Mouse (Mus musculus) layer of hippocampus, adult 6 months (tissue): Measurements from ENCODE around the gene Slc26a9. TPM values are rescaled to one million over a fixed set of nuclear protein-coding genes. Genes with fewer than 3 reads are reported as not detected.

ENCODE experiments used
- long read RNA-seq, 2 experiments: library from polyadenylated mRNA; unstranded; transcript quantifications; one replicate each; pipeline ENCODE4 v2.0.0; 2019 to 2020
- polyA plus RNA-seq: library from polyadenylated mRNA; unstranded; fragments of <200 nt; fragmentation: Nextera tagmentation; gene quantifications from 2 replicates; pipeline ENCODE4 v1.2.3, GENCODE M21; 2021

Slc26a9 gene
- 0.03 and 0.05 TPM in 2 replicates for polyA plus RNA-seq
- long read RNA-seq, experiment 1, result 0 reads
- long read RNA-seq, experiment 2, result 0 reads

DNA sequence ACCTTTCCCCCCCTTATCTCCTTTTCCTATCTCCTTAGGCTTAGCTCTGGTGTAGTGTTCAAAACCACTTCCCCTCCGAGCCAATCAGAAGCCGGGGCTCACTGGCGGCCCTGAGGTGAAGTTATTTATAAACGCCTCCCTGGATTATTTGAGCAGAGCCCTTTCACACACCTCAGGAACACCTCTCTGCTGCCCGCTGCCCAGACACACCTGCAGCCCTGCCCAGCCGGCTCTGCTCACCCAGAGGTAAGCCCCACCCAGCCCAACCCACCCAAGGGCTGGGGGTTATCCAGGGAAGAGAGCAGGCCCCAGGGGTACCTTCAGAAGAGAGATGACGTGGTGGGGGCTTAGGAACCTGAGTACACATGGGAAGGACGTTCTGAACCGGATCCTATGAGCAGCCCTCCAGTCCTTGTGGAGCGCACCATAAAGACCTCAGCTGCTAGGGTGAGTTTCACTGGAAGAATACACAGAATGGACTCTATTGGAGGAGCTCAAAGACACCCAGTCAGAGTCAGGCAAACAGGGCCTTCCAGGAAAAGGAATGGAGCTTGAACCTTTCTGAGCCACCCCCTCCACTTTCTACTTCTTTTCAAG, at the start of gene Slc26a9:
TSS of gene Slc26a9 (plus strand) at position 155 of the 597 bp plus-strand sequence.

DNA sequence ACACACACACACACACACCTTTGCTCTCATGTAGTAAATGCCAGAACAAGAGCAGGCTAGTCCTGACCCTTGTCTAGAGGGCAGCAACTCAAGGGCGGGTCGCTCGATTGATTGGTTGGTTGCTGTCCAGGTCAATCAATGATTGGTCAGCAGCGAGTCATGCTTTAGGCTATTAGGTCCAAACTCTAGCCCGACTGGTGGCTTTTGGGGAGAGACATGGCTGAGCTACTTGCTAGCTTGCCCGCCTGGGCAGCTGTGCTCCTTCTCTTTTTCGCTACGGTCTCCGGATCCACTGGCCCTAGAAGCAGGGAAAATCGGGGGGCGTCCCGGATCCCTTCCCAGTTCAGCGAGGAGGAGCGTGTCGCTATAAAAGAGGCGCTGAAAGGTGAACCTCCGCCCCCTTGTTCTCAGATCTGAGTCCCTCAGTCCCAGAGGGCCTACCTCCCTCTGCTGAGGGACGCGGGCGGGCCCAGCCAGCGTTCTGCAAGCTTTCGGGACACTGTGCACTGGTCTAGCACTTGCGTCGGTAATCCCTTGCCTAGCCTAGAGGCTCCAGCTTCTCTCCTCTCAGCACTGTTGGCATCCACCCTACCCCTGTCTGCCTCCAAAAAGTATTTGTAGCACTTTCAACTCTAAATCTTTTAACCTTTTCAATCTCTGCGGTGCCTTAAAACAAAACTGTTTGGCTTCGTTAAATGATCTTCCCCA, 53.5 kb downstream of the Slc26a9 start, which contains the start of gene Pm20d1:
TSS of gene Pm20d1 (plus strand) at position 180 of the 708 bp plus-strand sequence.

Other genes with a start within 250 kb of the Slc26a9 start
- 13.9 and 16.2 TPM in 2 replicates for gene Srgap2, start 216.7 kb upstream of the Slc26a9 start, polyA plus RNA-seq
- gene Fam72a, start 216.1 kb upstream of the Slc26a9 start, polyA plus RNA-seq, result 1.3 and 1.5 TPM in 2 replicates
- gene Avpr1b, start 144.8 kb upstream of the Slc26a9 start, polyA plus RNA-seq, result 0.06 and 0.09 TPM in 2 replicates
- gene Ctse, start 105.7 kb upstream of the Slc26a9 start, polyA plus RNA-seq, result 0.06 TPM in 1 of 2 replicates, not detected in the other
- 0.64 and 1.8 TPM in 2 replicates for gene Rab7b, start 55.3 kb upstream of the Slc26a9 start, polyA plus RNA-seq
- 2.1 and 5.3 TPM in 2 replicates for gene Pm20d1, start 53.4 kb downstream of the Slc26a9 start, polyA plus RNA-seq
- 28.1 and 28.8 TPM in 2 replicates for gene Slc41a1, start 83.5 kb downstream of the Slc26a9 start, polyA plus RNA-seq
- 11.6 and 11.8 TPM in 2 replicates for gene Rab29, start 123.2 kb downstream of the Slc26a9 start, polyA plus RNA-seq
- gene Nucks1, start 166.5 kb downstream of the Slc26a9 start, polyA plus RNA-seq, result 16.1 and 17.3 TPM in 2 replicates
- 0.29 and 0.50 TPM in 2 replicates for gene Slc45a3, start 218.9 kb downstream of the Slc26a9 start, polyA plus RNA-seq